Comparison of ENCODE assay signal across 18 mouse cellular contexts in the genomic region with DNA sequence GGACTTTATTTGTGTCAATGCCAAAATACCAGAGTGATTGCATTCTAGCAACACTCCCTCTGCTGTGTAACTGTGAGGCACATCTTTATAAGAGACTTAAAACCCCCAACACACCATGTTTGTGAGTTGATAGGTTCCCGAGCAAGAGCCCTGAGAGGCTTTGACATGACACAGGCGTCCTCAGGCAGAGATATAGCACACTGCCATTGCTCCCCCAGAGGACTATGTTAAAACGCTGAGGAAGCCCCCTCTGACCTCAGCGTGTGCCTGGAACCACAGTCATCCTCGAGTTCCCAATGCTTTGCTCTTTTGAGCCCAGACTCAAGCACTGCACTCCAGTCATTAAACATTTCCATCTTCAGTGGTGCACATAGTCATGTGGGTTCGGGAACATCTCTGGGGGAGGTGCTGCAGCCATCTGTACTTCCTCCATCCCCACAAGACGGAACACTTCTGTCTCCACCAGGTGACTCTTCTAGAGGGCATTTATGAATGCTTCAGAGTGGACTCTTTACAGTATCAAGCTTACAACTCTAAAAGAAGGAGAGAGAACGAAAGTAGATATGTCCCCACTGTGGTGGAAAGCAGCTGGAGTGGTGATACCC.
A peak's percentile ranks its signal among the peaks of the same experiment; 100 is the strongest.
DNase-seq lines count a peak whose midpoint lies in the region; ATAC-seq and TF ChIP-seq lines count a peak whose summit lies in the region.
"Had no signal": no experiment of that assay in that cellular context is flagged by ENCODE, and none has a peak within 500 bp of the region (broad histone marks: within the 10 kb centered on the region; RNA-seq: fewer than 3 reads in every experiment).

No protein-coding gene starts in this region.

- no peaks in the 10 kb centered on the region for H3K36me3 ChIP-seq in intestine, embryonic 15.5 days
- H3K36me3 ChIP-seq in intestine, postnatal 0 days (ENCODE audit: control insufficient read depth, insufficient read depth), result no peaks in the 10 kb centered on the region
- no peaks in the 10 kb centered on the region for H3K36me3 ChIP-seq in lung, embryonic 14.5 days (ENCODE audit: insufficient read depth)
- H3K36me3 ChIP-seq: forebrain, embryonic 15.5 days; heart, embryonic 13.5 days; hindbrain, embryonic 15.5 days had no signal

- no peak overlapping the region for H3K9ac ChIP-seq in intestine, embryonic 15.5 days
- no peak overlapping the region for H3K9ac ChIP-seq in intestine, postnatal 0 days (ENCODE audit: low read depth, low read length)
- H3K9ac ChIP-seq in lung, embryonic 14.5 days, result no peak overlapping the region
- H3K9ac ChIP-seq: forebrain, embryonic 15.5 days; heart, embryonic 13.5 days; hindbrain, embryonic 15.5 days had no signal

- H3K27me3 ChIP-seq in intestine, embryonic 15.5 days (replicated peaks), result no peaks in the 10 kb centered on the region
- H3K27me3 ChIP-seq in intestine, postnatal 0 days (replicated peaks; ENCODE audit: control insufficient read depth, insufficient read depth, low read length), result no peaks in the 10 kb centered on the region
- H3K27me3 ChIP-seq in lung, embryonic 14.5 days (ENCODE audit: insufficient read depth, low read length), result no peaks in the 10 kb centered on the region
- H3K27me3 ChIP-seq: forebrain, embryonic 15.5 days; heart, embryonic 13.5 days; hindbrain, embryonic 15.5 days had no signal

- H3K27ac ChIP-seq in intestine, embryonic 15.5 days, result no peak overlapping the region
- H3K27ac ChIP-seq in intestine, postnatal 0 days (ENCODE audit: low read depth, low read length), result no peak overlapping the region
- H3K27ac ChIP-seq in lung, embryonic 14.5 days (ENCODE audit: low read depth), result no peak overlapping the region
- H3K27ac ChIP-seq: forebrain, embryonic 15.5 days; gastrocnemius, adult 2 months; heart, embryonic 13.5 days; hindbrain, embryonic 15.5 days had no signal

- TF ChIP-seq CTCF in intestine, postnatal 0 days (IDR thresholded peaks at IDR 0.05; ENCODE audit: low read depth), result no peak
- TF ChIP-seq CTCF in lung, embryonic 14.5 days (IDR thresholded peaks at IDR 0.05; ENCODE audit: low read depth), result no peak

- 49% methylated on average over 8 of the region's 8 CpGs for WGBS in intestine, embryonic 15.5 days
- WGBS in intestine, postnatal 0 days, result 64% methylated on average over 8 of the region's 8 CpGs
- WGBS in lung, embryonic 14.5 days, result 48% methylated on average over 8 of the region's 8 CpGs

- H3K4me3 ChIP-seq in intestine, embryonic 15.5 days (replicated peaks), result no peak overlapping the region
- H3K4me3 ChIP-seq in intestine, postnatal 0 days (ENCODE audit: low read depth, low read length), result no peak overlapping the region
- H3K4me3 ChIP-seq in lung, embryonic 14.5 days (ENCODE audit: low read depth, low read length), result no peak overlapping the region
- H3K4me3 ChIP-seq: forebrain, embryonic 15.5 days; gastrocnemius, adult 2 months; heart, embryonic 13.5 days; hindbrain, embryonic 15.5 days had no signal

- no peaks in the 10 kb centered on the region for H3K4me1 ChIP-seq in intestine, embryonic 15.5 days (replicated peaks)
- no peaks in the 10 kb centered on the region for H3K4me1 ChIP-seq in intestine, postnatal 0 days (replicated peaks; ENCODE audit: control insufficient read depth, insufficient read depth, low read length)
- H3K4me1 ChIP-seq in lung, embryonic 14.5 days (ENCODE audit: insufficient read depth), result no peaks in the 10 kb centered on the region
- H3K4me1 ChIP-seq: hindbrain, embryonic 15.5 days had no signal

- DNase-seq in lung, embryonic 14.5 days, result peak; percentile 16
- no peak for DNase-seq in lung, adult 18-20 months
- DNase-seq in lung, postnatal 10 days, result peak; percentile 40
- DNase-seq in lung, postnatal 14 days, result no peak
- no peak for DNase-seq in gastrocnemius, adult 8-10 months (ENCODE audit: low spot score in 2 of 2)
- DNase-seq: adrenal gland, adult 2 months; adrenal gland, postnatal 25 days; cerebellum, adult 2 months; cerebellum, postnatal 10 days; gastrocnemius, adult 2 months; gastrocnemius, postnatal 36 days; heart, adult 11 months; heart, postnatal 36 days had no signal

- no peaks in the 10 kb centered on the region for H3K9me3 ChIP-seq in intestine, embryonic 15.5 days
- no peaks in the 10 kb centered on the region for H3K9me3 ChIP-seq in intestine, postnatal 0 days (ENCODE audit: control insufficient read depth)
- H3K9me3 ChIP-seq in lung, embryonic 14.5 days (ENCODE audit: low read depth, low read length), result no peaks in the 10 kb centered on the region
- H3K9me3 ChIP-seq: forebrain, embryonic 15.5 days; heart, embryonic 13.5 days; hindbrain, embryonic 15.5 days had no signal

- ATAC-seq in intestine, embryonic 15.5 days, result peak; percentile 20; the same call in 1 of the 2 replicates
- ATAC-seq in intestine, postnatal 0 days, result no peak
- ATAC-seq in lung, embryonic 14.5 days (ENCODE audit: insufficient read depth), result no peak
- ATAC-seq: forebrain, embryonic 15.5 days had no signal

- no peak overlapping the region for H3K4me2 ChIP-seq in intestine, embryonic 15.5 days (replicated peaks)
- no peak overlapping the region for H3K4me2 ChIP-seq in intestine, postnatal 0 days (replicated peaks; ENCODE audit: low read depth)
- H3K4me2 ChIP-seq in lung, embryonic 14.5 days, result no peak overlapping the region
- H3K4me2 ChIP-seq: forebrain, embryonic 15.5 days; heart, embryonic 13.5 days; hindbrain, embryonic 15.5 days had no signal

Comparison
In these comparisons a context has a peak if more than half of its experiments do, and no peak if none do; other contexts are left out.
1. DNase-seq: peak in lung, embryonic 14.5 days (single experiment) and lung, postnatal 10 days (single experiment); none in lung, adult 18-20 months (0 of 2), lung, postnatal 14 days (single experiment) and gastrocnemius, adult 8-10 months (0 of 2).